Mouse (Mus musculus): ENCODE data around the gene Trir.

DNA sequence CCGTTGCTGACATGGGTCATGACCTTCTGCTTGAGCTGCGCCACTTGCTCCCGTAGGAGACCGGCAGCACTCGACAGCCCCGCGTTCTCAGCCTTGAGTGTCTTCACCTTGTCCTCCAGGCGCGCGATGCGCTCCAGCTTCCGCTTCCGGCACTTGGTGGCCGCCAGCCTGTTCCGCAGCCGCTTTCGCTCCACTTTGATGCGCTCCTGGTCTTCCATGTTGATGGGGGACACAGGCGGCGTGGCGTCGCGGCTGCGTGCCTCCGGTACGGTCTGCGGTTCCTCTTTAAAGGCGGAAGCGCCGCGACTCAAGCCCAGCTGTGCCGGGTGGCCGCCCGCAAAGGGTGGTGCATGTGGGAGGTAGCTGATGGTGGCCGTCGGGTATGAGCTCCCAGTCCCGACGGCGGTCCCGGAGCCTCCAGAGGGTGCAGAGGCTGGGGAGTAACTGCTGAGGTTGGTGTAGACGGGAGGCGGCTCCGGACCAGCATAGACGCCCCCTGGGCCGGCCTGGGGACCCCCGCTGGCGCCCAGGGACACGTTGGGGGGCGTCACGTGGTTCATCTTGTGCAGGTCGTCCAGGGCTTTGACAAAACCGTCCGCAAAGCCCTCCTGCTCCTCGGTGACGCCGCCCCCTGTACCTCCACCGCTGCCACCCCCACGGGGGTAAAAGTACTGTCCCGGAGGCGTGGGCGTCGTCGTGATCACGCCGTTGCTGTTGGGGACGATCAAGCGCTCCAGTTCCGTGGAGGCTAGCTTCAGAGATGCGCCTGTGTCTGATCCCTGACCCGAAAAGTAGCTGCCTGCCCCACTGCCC is 49.0 kb upstream of the Trir start:
- no peak for TF ChIP-seq POLR2A (IDR thresholded peaks at IDR 0.05; ENCODE audit: insufficient read depth, low read depth, low read length)
- TF ChIP-seq CTCF (IDR thresholded peaks at IDR 0.05; ENCODE audit: insufficient read depth, low read depth, low read length) = no peak

All from olfactory bulb, adult 2 months (tissue).